Mouse (Mus musculus) erythroblast, embryonic 14.5 days (primary cell): ENCODE results near the gene Fem1a.

Source experiments
- GATA1 ChIP-seq: IDR thresholded peaks from 2 replicates; pipeline ENCODE4 v1.6.1; 2012; ENCODE audit warnings: low read length, inconsistent platforms, mixed read lengths
- TAL1 ChIP-seq: IDR thresholded peaks from 3 replicates; pipeline ENCODE4 v1.6.1; 2012; ENCODE audit warnings: low read length, inconsistent platforms, mixed read lengths

GRCm38 (mm10) chr17:56296201-56296600 lies 39.6 kb downstream of the Fem1a start:
- no peak for TF ChIP-seq GATA1
- no peak for TF ChIP-seq TAL1
